Mouse (Mus musculus): ENCODE results near the gene Slc25a21.

DNA sequence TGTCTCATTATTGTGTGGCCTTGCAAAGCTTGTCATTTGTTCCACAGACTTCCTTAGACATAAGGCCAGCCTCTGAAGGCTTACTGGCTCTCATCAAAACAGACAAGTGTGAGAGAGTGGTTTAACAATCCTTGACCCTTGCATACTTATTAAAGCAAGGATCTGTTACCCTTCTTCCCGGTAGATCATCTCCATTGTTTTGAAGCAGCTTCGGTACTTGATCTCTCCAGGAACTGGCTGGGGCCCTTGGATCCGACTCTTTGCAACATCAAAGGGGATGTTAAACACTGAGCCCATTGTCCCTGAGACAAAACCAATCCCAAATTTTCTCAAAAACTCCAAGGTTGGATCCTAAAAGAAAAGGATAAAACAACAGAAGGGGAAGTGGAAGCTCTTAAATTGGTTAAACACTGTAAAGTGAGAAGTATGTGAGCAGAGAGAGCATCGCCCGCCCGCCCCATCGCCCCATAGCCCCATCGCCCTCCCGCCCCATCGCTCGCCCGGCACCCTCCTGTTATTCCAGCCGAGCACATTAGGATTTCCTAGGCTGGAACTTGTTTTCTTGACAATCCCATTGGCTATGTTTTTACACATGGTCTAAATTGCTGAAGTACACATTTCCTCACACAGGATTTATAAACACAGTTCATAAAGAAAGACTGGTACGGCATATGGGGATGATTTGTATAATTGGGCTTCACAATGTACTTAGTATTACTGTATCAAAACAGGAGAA lies 479.1 kb downstream of the Slc25a21 start:
- TF ChIP-seq CTCF (IDR thresholded peaks at IDR 0.05; ENCODE audit: borderline replicate concordance, insufficient read depth, low read depth, low read length) (no peak), POLR2A (IDR thresholded peaks at IDR 0.05; ENCODE audit: borderline replicate concordance, insufficient read depth, low read length) (no peak)
